Comparison of ENCODE assay signal across 9 mouse cellular contexts in the genomic region with DNA sequence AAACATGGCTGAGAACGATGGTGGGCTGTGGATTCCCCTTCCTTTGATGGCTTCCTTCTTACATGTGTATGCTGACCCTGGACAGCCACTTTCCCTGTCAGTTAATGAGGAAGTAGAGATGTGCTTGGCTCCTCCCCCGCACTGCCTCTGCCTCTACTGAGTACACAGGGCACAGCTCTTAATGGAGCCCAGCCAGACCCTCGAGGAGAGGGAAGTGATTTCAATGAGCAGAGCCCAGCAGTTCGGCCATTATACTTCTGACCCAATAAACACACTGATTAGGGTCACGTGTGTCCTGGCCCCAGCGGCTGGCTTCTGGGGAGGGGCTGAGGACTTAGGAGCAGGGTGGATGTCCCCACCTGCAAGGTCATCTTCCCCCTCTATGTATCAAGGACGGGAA. TPM values are rescaled to one million over a fixed set of nuclear protein-coding genes. Genes with fewer than 3 reads are reported as not detected.
DNase-seq lines count a peak whose midpoint lies in the region; ATAC-seq and TF ChIP-seq lines count a peak whose summit lies in the region.
"Had no signal": no experiment of that assay in that cellular context is flagged by ENCODE, and none has a peak within 500 bp of the region (broad histone marks: within the 10 kb centered on the region; RNA-seq: fewer than 3 reads in every experiment).

No protein-coding gene starts in this region.

- peaks cover 25% of the 10 kb centered on the region for H3K27me3 ChIP-seq in embryonic facial prominence, embryonic 10.5 days (replicated peaks; ENCODE audit: low read depth, poor library complexity, severe bottlenecking)
- no peaks in the 10 kb centered on the region for H3K27me3 ChIP-seq in lung, embryonic 14.5 days (ENCODE audit: insufficient read depth, low read length)
- H3K27me3 ChIP-seq in splenic B cell, adult 2 months (ENCODE audit: control insufficient read depth, insufficient read depth, low read length, poor library complexity, severe bottlenecking): no peaks in the 10 kb centered on the region

- H3K4me1 ChIP-seq in embryonic facial prominence, embryonic 10.5 days: peaks cover 37% of the 10 kb centered on the region
- 0 out of 2 replicates have a peak, but pooled peaks cover 10% of the 10 kb centered on the region for H3K4me1 ChIP-seq in lung, embryonic 14.5 days (ENCODE audit: insufficient read depth)
- H3K4me1 ChIP-seq: liver, embryonic 15.5 days had no signal

- no peak overlapping the region for H3K4me2 ChIP-seq in lung, embryonic 14.5 days
- H3K4me2 ChIP-seq: liver, embryonic 15.5 days had no signal

- intact Hi-C loops in left cerebral cortex, adult 2 months (cut with DNase I): loop anchor here (1.0 to 5.0 kb wide), 3 partner anchors 68 to 198 kb away; no protein-coding TSS in a partner anchor

- no peaks in the 10 kb centered on the region for H3K9me3 ChIP-seq in embryonic facial prominence, embryonic 10.5 days
- no peaks in the 10 kb centered on the region for H3K9me3 ChIP-seq in lung, embryonic 14.5 days (ENCODE audit: low read depth, low read length)
- H3K9me3 ChIP-seq: liver, embryonic 15.5 days had no signal

- no peak for ATAC-seq in lung, embryonic 14.5 days (ENCODE audit: insufficient read depth)
- no peak for ATAC-seq in frontal cortex, adult (ENCODE audit: low TSS enrichment)

- no peak overlapping the region for H3K4me3 ChIP-seq in embryonic facial prominence, embryonic 10.5 days
- H3K4me3 ChIP-seq in lung, embryonic 14.5 days (ENCODE audit: low read depth, low read length): no peak overlapping the region
- no peak overlapping the region for H3K4me3 ChIP-seq in left cerebral cortex, adult 2 months
- H3K4me3 ChIP-seq: liver, embryonic 15.5 days had no signal

- DNase-seq in right cerebral cortex, postnatal 10 days (ENCODE audit: low spot score in 2 of 2): peak; percentile 72 to 73
- DNase-seq in right cerebral cortex, adult 2 months (ENCODE audit: low spot score in 2 of 2): no peak
- DNase-seq in embryonic facial prominence, embryonic 10.5 days (ENCODE audit: low spot score): peak; percentile 39
- peak; percentile 44 for DNase-seq in lung, embryonic 14.5 days
- DNase-seq in splenic B cell, adult 2 months (ENCODE audit: low read depth, low spot score): peak; percentile 41
- no peak for DNase-seq in left cerebral cortex, adult 2 months (ENCODE audit: extremely low spot score in 1 of 2, low spot score in 2 of 2)
- DNase-seq in gastrocnemius, postnatal 4 days (ENCODE audit: low spot score in 2 of 2): no peak

- WGBS in embryonic facial prominence, embryonic 10.5 days: 40% methylated on average over 7 of the region's 7 CpGs
- 29% methylated on average over 7 of the region's 7 CpGs for WGBS in lung, embryonic 14.5 days

- TF ChIP-seq CTCF in lung, embryonic 14.5 days (IDR thresholded peaks at IDR 0.05; ENCODE audit: low read depth): no peak
- TF ChIP-seq CTCF in left cerebral cortex, adult 2 months (IDR thresholded peaks at IDR 0.05): no peak

- H3K27ac ChIP-seq in embryonic facial prominence, embryonic 10.5 days (replicated peaks): peak overlapping the region; percentile 44; the same call in 1 of the 2 replicates
- H3K27ac ChIP-seq in lung, embryonic 14.5 days (ENCODE audit: low read depth): no peak overlapping the region
- no peak overlapping the region for H3K27ac ChIP-seq in left cerebral cortex, adult 2 months
- H3K27ac ChIP-seq: liver, embryonic 15.5 days had no signal

- no peak overlapping the region for H3K9ac ChIP-seq in lung, embryonic 14.5 days
- H3K9ac ChIP-seq: liver, embryonic 15.5 days had no signal

- H3K36me3 ChIP-seq in embryonic facial prominence, embryonic 10.5 days (replicated peaks): peaks cover 26% of the 10 kb centered on the region
- H3K36me3 ChIP-seq in lung, embryonic 14.5 days (ENCODE audit: insufficient read depth): peaks cover 23% of the 10 kb centered on the region
- peaks cover 1% of the 10 kb centered on the region for H3K36me3 ChIP-seq in splenic B cell, adult 2 months (ENCODE audit: control insufficient read depth, insufficient read depth, low read length, poor library complexity, severe bottlenecking)

RNA-seq across cellular contexts. Expression of gene Cpne5, which starts 7.8 kb away (rescaled TPM):
- polyA plus RNA-seq in embryonic facial prominence, embryonic 10.5 days (2016; fragmentation: Nextera tagmentation; extraction: Ambion mirVana): 3.6 and 4.7 TPM in 2 replicates
- polyA plus RNA-seq in lung, embryonic 14.5 days (2014; fragmentation: Nextera tagmentation; extraction: Ambion mirVana): 6.7 and 6.9 TPM in 2 replicates
- total RNA-seq in left cerebral cortex, adult 2 months (2021): 100 to 1,000 TPM; 141 to 148 TPM
- total RNA-seq in gastrocnemius, postnatal 4 days (2021): 1 to 10 TPM in 1 of 2 experiments, under 1 TPM in 1; 0.69 to 1.1 TPM

RNA-seq across cellular contexts. Expression of gene Ppil1, which starts 18.3 kb away (rescaled TPM):
- 219 and 227 TPM in 2 replicates for polyA plus RNA-seq in embryonic facial prominence, embryonic 10.5 days (2016; fragmentation: Nextera tagmentation; extraction: Ambion mirVana)
- 158 and 162 TPM in 2 replicates for polyA plus RNA-seq in lung, embryonic 14.5 days (2014; fragmentation: Nextera tagmentation; extraction: Ambion mirVana)
- 10 to 100 TPM; 19.8 to 20.0 TPM for total RNA-seq in left cerebral cortex, adult 2 months (2021)
- total RNA-seq in gastrocnemius, postnatal 4 days (2021): 10 to 100 TPM; 22.1 to 22.8 TPM

RNA-seq across cellular contexts. Expression of gene BC004004, which starts 22.9 kb away (rescaled TPM):
- 47.8 and 49.5 TPM in 2 replicates for polyA plus RNA-seq in embryonic facial prominence, embryonic 10.5 days (2016; fragmentation: Nextera tagmentation; extraction: Ambion mirVana)
- 68.9 and 71.1 TPM in 2 replicates for polyA plus RNA-seq in lung, embryonic 14.5 days (2014; fragmentation: Nextera tagmentation; extraction: Ambion mirVana)
- total RNA-seq in left cerebral cortex, adult 2 months (2021): 10 to 100 TPM; 78.9 to 85.0 TPM
- total RNA-seq in gastrocnemius, postnatal 4 days (2021): 100 to 1,000 TPM in 1 of 2 experiments, 10 to 100 TPM in 1; 98.5 to 101 TPM

Comparison
In these comparisons a context has a peak if more than half of its experiments do, and no peak if none do; other contexts are left out.
1. DNase-seq: peak in right cerebral cortex, postnatal 10 days (2 of 2), embryonic facial prominence, embryonic 10.5 days (single experiment), lung, embryonic 14.5 days (single experiment) and splenic B cell, adult 2 months (single experiment); none in right cerebral cortex, adult 2 months (0 of 2), left cerebral cortex, adult 2 months (0 of 2) and gastrocnemius, postnatal 4 days (0 of 2).
2. RNA of gene Cpne5, which starts 7.8 kb away (total RNA-seq): 141 to 148 TPM in left cerebral cortex, adult 2 months; 0.69 to 1.1 TPM in gastrocnemius, postnatal 4 days; every median in the first group is over 10 times any median in the second.